ENCODE assay signal across 8 mouse cellular contexts in the genomic region with DNA sequence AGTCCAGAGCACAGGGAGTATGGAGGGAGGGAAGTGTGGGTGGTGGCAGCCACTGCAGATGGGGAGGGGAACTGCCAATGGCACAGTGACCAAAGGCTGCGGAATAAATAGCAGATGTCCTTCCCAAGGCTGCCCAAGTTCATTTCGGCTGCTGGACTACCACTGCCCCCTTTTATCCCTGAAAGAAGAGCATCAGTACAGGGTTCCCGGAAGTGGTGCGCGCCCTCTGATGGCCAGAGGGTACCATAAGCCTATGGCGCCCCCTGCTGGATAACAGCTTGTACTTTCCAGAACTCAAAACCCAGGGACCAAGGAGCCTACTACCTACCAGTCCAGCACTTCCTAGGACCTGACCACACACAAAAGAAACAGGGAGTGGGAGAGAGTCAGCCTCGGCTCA. TPM values are rescaled to one million over a fixed set of nuclear protein-coding genes. Genes with fewer than 3 reads are reported as not detected.
DNase-seq lines count a peak whose midpoint lies in the region; ATAC-seq and TF ChIP-seq lines count a peak whose summit lies in the region.
"Not testable (repeated sequence)": the region's sequence is repeated elsewhere in the genome, so short reads cannot be mapped to it uniquely, and the experiment has no call there.

No protein-coding gene starts in this region.

- peak; percentile 86 for DNase-seq in MEL (ENCODE audit: low read depth, low spot score)
- peak; percentile 50 for DNase-seq in cerebellum, adult 8-10 months
- DNase-seq in forelimb bud, embryonic 11.5 days (ENCODE audit: low read depth, low spot score) = peak; percentile 57
- peak; percentile 22 to 48 for DNase-seq in layer of hippocampus, postnatal 25 days (ENCODE audit: extremely low spot score in 1 of 2, low spot score in 1 of 2)
- peak; percentile 62 for DNase-seq in lung, postnatal 14 days
- peak; percentile 34 for DNase-seq in ovary, adult 18-20 months (ENCODE audit: low spot score)
- peak; percentile 70 for DNase-seq in thymus, adult 2 months

- peak overlapping the region; percentile 25 for H3K9ac ChIP-seq in MEL (ENCODE audit: control insufficient read depth, low read depth, low read length, poor library complexity, severe bottlenecking)
- not testable (repeated sequence) for H3K9ac ChIP-seq in hindbrain, embryonic 13.5 days

- not testable (repeated sequence) for TF ChIP-seq EP300 in MEL (IDR thresholded peaks at IDR 0.05; ENCODE audit: low read depth in 1 of 2, low read length in 2 of 2)

- peak; percentile 34 for TF ChIP-seq RAD21 in MEL (IDR thresholded peaks at IDR 0.05; ENCODE audit: low read depth, low read length)

- not testable (repeated sequence) for H3K79me2 ChIP-seq in MEL (ENCODE audit: control insufficient read depth, insufficient read depth, low read length, poor library complexity)

- peak overlapping the region; percentile 44 for H3K27ac ChIP-seq in MEL (ENCODE audit: control insufficient read depth, low read depth, low read length)
- not testable (repeated sequence) for H3K27ac ChIP-seq in hindbrain, embryonic 13.5 days; thymus, adult 2 months (ENCODE audit: control insufficient read depth, insufficient read depth, low read length)

- peak; percentile 21; the same call in 1 of the 2 replicates for ATAC-seq in hindbrain, embryonic 13.5 days (ENCODE audit: low FRiP score)

- peaks cover 0 to 23% of the 10 kb centered on the region in 2 experiments; a peak in 2 of 4 replicates for H3K36me3 ChIP-seq in MEL (ENCODE audit: control insufficient read depth in 1 of 2, insufficient read depth in 2 of 2, low read length in 2 of 2)
- H3K36me3 ChIP-seq in hindbrain, embryonic 13.5 days; thymus, adult 2 months (ENCODE audit: control insufficient read depth, insufficient read depth, low read length): not testable (repeated sequence)

- WGBS in hindbrain, embryonic 13.5 days = 12% methylated on average over 7 of the region's 7 CpGs
- 4% methylated on average over 7 of the region's 7 CpGs for WGBS in thymus, adult 2 months

- H3K4me1 ChIP-seq in MEL (ENCODE audit: control insufficient read depth in 1 of 2, insufficient read depth in 2 of 2, low read length in 2 of 2) = peaks cover 22 to 45% of the 10 kb centered on the region in 2 experiments
- not testable (repeated sequence) for H3K4me1 ChIP-seq in hindbrain, embryonic 13.5 days (replicated peaks); thymus, adult 2 months (replicated peaks; ENCODE audit: control insufficient read depth, insufficient read depth, low read length)

- TF ChIP-seq CTCF in MEL (IDR thresholded peaks at IDR 0.05 in 2 of 3, conservative IDR thresholded peaks at IDR 0.05 in 1 of 3; ENCODE audit: control insufficient read depth in 1 of 3, insufficient read depth in 1 of 3, low read depth in 2 of 3, low read length in 3 of 3, poor library complexity in 1 of 3, severe bottlenecking in 1 of 3) = peak; percentile 34 to 67 (median 62); a peak in 5 of 6 replicates
- not testable (repeated sequence) for TF ChIP-seq CTCF in thymus, adult 2 months (IDR thresholded peaks at IDR 0.05; ENCODE audit: borderline replicate concordance, control insufficient read depth, extremely low read depth, insufficient read depth, low read length, poor library complexity)

- not testable (repeated sequence) for H3K9me3 ChIP-seq in MEL (replicated peaks; ENCODE audit: insufficient read depth, low read length); hindbrain, embryonic 13.5 days

- H3K4me2 ChIP-seq in hindbrain, embryonic 13.5 days = not testable (repeated sequence)

- TF ChIP-seq POLR2A in MEL (IDR thresholded peaks at IDR 0.05; ENCODE audit: control insufficient read depth in 1 of 2, insufficient read depth in 1 of 2, low read depth in 1 of 2, low read length in 2 of 2, poor library complexity in 1 of 2); thymus, adult 2 months (IDR thresholded peaks at IDR 0.05; ENCODE audit: control insufficient read depth, extremely low read depth, insufficient read depth, low read length, poor library complexity): not testable (repeated sequence)

- H3K27me3 ChIP-seq in MEL (ENCODE audit: control insufficient read depth in 1 of 2, insufficient read depth in 2 of 2, low read length in 2 of 2); thymus, adult 2 months (ENCODE audit: control insufficient read depth, insufficient read depth, low read length): not testable (repeated sequence)
- H3K27me3 ChIP-seq in hindbrain, embryonic 13.5 days = peaks cover 31% of the 10 kb centered on the region

- peak overlapping the region; percentile 41 to 42 for H3K4me3 ChIP-seq in MEL (ENCODE audit: control insufficient read depth in 1 of 2, insufficient read depth in 1 of 2, low read depth in 2 of 2, low read length in 2 of 2)
- not testable (repeated sequence) for H3K4me3 ChIP-seq in hindbrain, embryonic 13.5 days; thymus, adult 2 months (ENCODE audit: control insufficient read depth, insufficient read depth, low read length)

TF ChIP-seq in MEL, 35 proteins besides CTCF, POLR2A, EP300 and RAD21:
- TF ChIP-seq HCFC1 (IDR thresholded peaks at IDR 0.05; ENCODE audit: low read depth, low read length) = 0 out of 2 replicates have a peak, but pooled peaks have one; percentile 37
- TF ChIP-seq ELF1 (IDR thresholded peaks at IDR 0.05; ENCODE audit: low read depth, low read length) = peak; percentile 85
- peak; percentile 33 for TF ChIP-seq SMC3 (IDR thresholded peaks at IDR 0.05; ENCODE audit: low read depth, low read length)
TF ChIP-seq in MEL: peak in this region for 3; not testable (repeated sequence) for 32.

RNA-seq across cellular contexts. Expression of a gene that starts 9.0 kb away (rescaled TPM):
- total RNA-seq in MEL (2012; rRNA removed) = 0.23 and 0.62 TPM in 2 replicates
- polyA plus RNA-seq in MEL (2012; ENCODE audit: insufficient read depth in 1 of 2, insufficient read length in 2 of 2, low read depth in 1 of 2, low replicate concordance in 2 of 2, missing spikeins in 1 of 2) = 1 to 10 TPM in 1 of 2 experiments, not detected in 1; 1.2 TPM
- polyA plus RNA-seq in hindbrain, embryonic 13.5 days (2015; fragmentation: Nextera tagmentation; extraction: Ambion mirVana) = 0.05 TPM in 1 of 2 replicates, not detected in the other
- total RNA-seq in layer of hippocampus, postnatal 25 days (2021) = not detected
- polyA plus RNA-seq in thymus, adult 2 months (2012; rRNA removed) = 0.71 and 0.75 TPM in 2 replicates

RNA-seq across cellular contexts. Expression of a gene that starts 9.2 kb away (rescaled TPM):
- 350 and 385 TPM in 2 replicates for total RNA-seq in MEL (2012; rRNA removed)
- polyA plus RNA-seq in MEL (2012; ENCODE audit: insufficient read depth in 1 of 2, insufficient read length in 2 of 2, low read depth in 1 of 2, low replicate concordance in 2 of 2, missing spikeins in 1 of 2) = 100 to 1,000 TPM; 214 to 417 TPM
- polyA plus RNA-seq in hindbrain, embryonic 13.5 days (2015; fragmentation: Nextera tagmentation; extraction: Ambion mirVana) = 176 and 182 TPM in 2 replicates
- 100 to 1,000 TPM; 127 to 128 TPM for total RNA-seq in layer of hippocampus, postnatal 25 days (2021)
- polyA plus RNA-seq in thymus, adult 2 months (2012; rRNA removed) = 293 and 303 TPM in 2 replicates

RNA-seq across cellular contexts. Expression of a gene that starts 26.6 kb away (rescaled TPM):
- not detected in 2 replicates for total RNA-seq in MEL (2012; rRNA removed)
- not detected for polyA plus RNA-seq in MEL (2012; ENCODE audit: insufficient read depth in 1 of 2, insufficient read length in 2 of 2, low read depth in 1 of 2, low replicate concordance in 2 of 2, missing spikeins in 1 of 2)
- polyA plus RNA-seq in hindbrain, embryonic 13.5 days (2015; fragmentation: Nextera tagmentation; extraction: Ambion mirVana) = 0.17 TPM in 1 of 2 replicates, not detected in the other
- under 1 TPM in 1 of 2 experiments, not detected in 1; 0.20 TPM for total RNA-seq in layer of hippocampus, postnatal 25 days (2021)
- polyA plus RNA-seq in thymus, adult 2 months (2012; rRNA removed) = 0.17 and 0.81 TPM in 2 replicates

RNA-seq across cellular contexts. Expression of a gene that starts 27.9 kb away (rescaled TPM):
- not detected in 2 replicates for total RNA-seq in MEL (2012; rRNA removed)
- under 1 TPM in 1 of 2 experiments, not detected in 1; 0.18 TPM for polyA plus RNA-seq in MEL (2012; ENCODE audit: insufficient read depth in 1 of 2, insufficient read length in 2 of 2, low read depth in 1 of 2, low replicate concordance in 2 of 2, missing spikeins in 1 of 2)
- polyA plus RNA-seq in hindbrain, embryonic 13.5 days (2015; fragmentation: Nextera tagmentation; extraction: Ambion mirVana) = not detected in 2 replicates
- not detected for total RNA-seq in layer of hippocampus, postnatal 25 days (2021)
- polyA plus RNA-seq in thymus, adult 2 months (2012; rRNA removed) = 0.14 and 0.22 TPM in 2 replicates

RNA-seq across cellular contexts. Expression of a gene that starts 47.0 kb away (rescaled TPM):
- total RNA-seq in MEL (2012; rRNA removed) = not detected in 2 replicates
- not detected for polyA plus RNA-seq in MEL (2012; ENCODE audit: insufficient read depth in 1 of 2, insufficient read length in 2 of 2, low read depth in 1 of 2, low replicate concordance in 2 of 2, missing spikeins in 1 of 2)
- polyA plus RNA-seq in hindbrain, embryonic 13.5 days (2015; fragmentation: Nextera tagmentation; extraction: Ambion mirVana) = not detected in 2 replicates
- not detected for total RNA-seq in layer of hippocampus, postnatal 25 days (2021)
- 0.74 and 1.1 TPM in 2 replicates for polyA plus RNA-seq in thymus, adult 2 months (2012; rRNA removed)

Comparison
In these comparisons a context has a peak if more than half of its experiments do, and no peak if none do; other contexts are left out.
1. DNase-seq: peak in every context shown above with its lines; median percentile 86 in MEL; 70 in thymus, adult 2 months; 62 in lung, postnatal 14 days; 57 in forelimb bud, embryonic 11.5 days; 50 in cerebellum, adult 8-10 months; 35 in layer of hippocampus, postnatal 25 days; 34 in ovary, adult 18-20 months.